Mouse (Mus musculus): Measurements from ENCODE around the gene Ccr3.
A peak's percentile ranks its signal among the peaks of the same experiment; 100 is the strongest.
"Not testable (repeated sequence)": the region's sequence is repeated elsewhere in the genome, so short reads cannot be mapped to it uniquely, and the experiment has no call there.

Gene Ccr3

GRCm38 (mm10) chr9:124021672-124022071 is at the start of gene Ccr3:
Gene Ccr3 (plus strand): TSS chr9:124021972.
- DNase-seq = no peak

- no peak for DNase-seq
These were observed 46.1 kb upstream of the Ccr3 start for GRCm38 (mm10) chr9:123975630-123976029.

GRCm38 (mm10) chr9:123976876-123977663 is 44.7 kb upstream of the Ccr3 start:
- DNase-seq = no peak

GRCm38 (mm10) chr9:123978308-123978707 is 43.5 kb upstream of the Ccr3 start, which contains the start of gene Ccr1l1:
Gene Ccr1l1 (minus strand): TSS chr9:123978408.
- DNase-seq = no peak

GRCm38 (mm10) chr9:123980858-123981475 is 40.8 kb upstream of the Ccr3 start:
- not testable (repeated sequence) for DNase-seq

GRCm38 (mm10) chr9:123981909-123982308 is 39.9 kb upstream of the Ccr3 start:
- DNase-seq = no peak

GRCm38 (mm10) chr9:123982720-123983119 is 39.1 kb upstream of the Ccr3 start:
- DNase-seq = no peak

GRCm38 (mm10) chr9:123984943-123985342 is 36.8 kb upstream of the Ccr3 start:
- no peak for DNase-seq

GRCm38 (mm10) chr9:123986217-123986616 is 35.6 kb upstream of the Ccr3 start:
- no peak for DNase-seq

- no peak for DNase-seq
These were observed 32.1 kb upstream of the Ccr3 start for GRCm38 (mm10) chr9:123989671-123990070.

GRCm38 (mm10) chr9:123991312-123991906 is 30.4 kb upstream of the Ccr3 start:
- no peak for DNase-seq

- DNase-seq = no peak
These were observed 24.1 kb upstream of the Ccr3 start for GRCm38 (mm10) chr9:123997719-123998118.

- DNase-seq = no peak
These were observed 22.0 kb upstream of the Ccr3 start for GRCm38 (mm10) chr9:123999784-124000183.

GRCm38 (mm10) chr9:124012691-124013090 is 9.1 kb upstream of the Ccr3 start:
- DNase-seq = no peak

GRCm38 (mm10) chr9:124013270-124013669 is 8.5 kb upstream of the Ccr3 start:
- no peak for DNase-seq

GRCm38 (mm10) chr9:124014985-124015652 is 6.7 kb upstream of the Ccr3 start:
- no peak for DNase-seq

GRCm38 (mm10) chr9:124016048-124016447 is 5.7 kb upstream of the Ccr3 start:
- DNase-seq = no peak

GRCm38 (mm10) chr9:124019887-124020286 is 1.9 kb upstream of the Ccr3 start:
- no peak for DNase-seq

- no peak for DNase-seq
These were observed 11.6 kb downstream of the Ccr3 start for GRCm38 (mm10) chr9:124033345-124033744.

GRCm38 (mm10) chr9:124037707-124038106 is 15.9 kb downstream of the Ccr3 start:
- DNase-seq = peak; percentile 71

- DNase-seq = no peak
These were observed 16.4 kb downstream of the Ccr3 start for GRCm38 (mm10) chr9:124038158-124038582.

GRCm38 (mm10) chr9:124038949-124039348 is 17.2 kb downstream of the Ccr3 start:
- DNase-seq = no peak

- no peak for DNase-seq
These were observed 19.2 kb downstream of the Ccr3 start for GRCm38 (mm10) chr9:124040932-124041331.
